Mouse (Mus musculus) layer of hippocampus, adult 8-10 months (tissue): ENCODE data around the gene Chsy1. TPM values are rescaled to one million over a fixed set of nuclear protein-coding genes. Genes with fewer than 3 reads are reported as not detected.
"Not testable (repeated sequence)": the region's sequence is repeated elsewhere in the genome, so short reads cannot be mapped to it uniquely, and the experiment has no call there.

ENCODE experiments used
- DNase-seq, 2 experiments: peaks; one replicate each; pipeline ENCODE4 v3.0.0; 2022; ENCODE audit warnings: low spot score in 2 of 2
- total RNA-seq, 4 experiments: library from RNA; stranded (reverse); gene quantifications; 2 replicates each; pipeline ENCODE4 v1.2.4; 2022

Gene Chsy1
- total RNA-seq, 4 experiments from 2014 or later: 15.4 to 17.4 (median 17.3) TPM

GRCm38 (mm10) chr7:66175738-66176137 lies 66.4 kb downstream of the Chsy1 start:
- DNase-seq: no peak

GRCm38 (mm10) chr7:66176256-66176655 lies 66.9 kb downstream of the Chsy1 start:
- DNase-seq: no peak

- no peak for DNase-seq
Measured at GRCm38 (mm10) chr7:66176929-66177328, 67.6 kb downstream of the Chsy1 start.

DNA sequence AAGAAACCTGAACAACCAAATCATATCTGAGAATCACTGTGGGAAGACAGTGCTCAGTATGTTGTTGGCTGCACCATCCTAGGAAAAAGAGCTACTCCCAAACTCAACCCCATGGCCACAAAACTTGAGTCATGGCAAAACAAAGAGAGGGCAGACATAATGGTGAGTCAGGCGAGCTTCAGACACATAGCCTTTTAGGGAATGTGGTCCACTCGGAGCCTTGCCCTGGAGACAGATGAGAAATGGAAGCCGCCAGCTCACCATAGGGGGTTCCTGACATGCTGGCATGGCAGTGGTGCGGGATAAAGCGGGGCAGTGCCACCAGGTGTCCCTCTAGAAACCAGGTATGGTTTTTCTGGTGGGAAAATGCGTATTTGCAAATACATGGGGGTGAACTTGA lies 68.8 kb downstream of the Chsy1 start:
- DNase-seq: no peak

DNA sequence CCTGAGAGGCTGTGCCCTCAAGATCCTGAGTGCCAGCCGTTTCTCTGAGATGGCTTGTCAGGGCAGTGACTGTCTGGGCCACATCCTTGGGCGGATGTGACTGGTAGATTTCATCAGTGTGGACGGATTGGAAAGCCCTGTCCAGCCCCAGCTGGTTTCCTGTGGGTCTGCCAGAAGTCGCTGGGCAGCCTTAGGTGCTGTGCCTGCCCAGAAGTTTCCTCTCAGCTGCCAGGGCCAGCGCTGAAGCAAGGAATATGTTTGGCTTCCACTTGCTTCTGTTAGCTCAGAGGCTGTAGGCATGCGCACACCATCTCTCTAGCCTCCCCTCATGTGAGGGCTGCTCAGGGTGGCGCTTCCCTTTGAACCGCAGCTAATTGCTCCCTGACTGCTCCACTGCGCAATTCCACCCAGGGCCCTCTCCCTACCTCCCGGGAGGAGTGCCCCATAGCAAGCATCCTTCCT lies 69.8 kb downstream of the Chsy1 start:
- peak; percentile 46 to 50 for DNase-seq

- no peak for DNase-seq
Measured at GRCm38 (mm10) chr7:66179711-66180110, 70.4 kb downstream of the Chsy1 start.

GRCm38 (mm10) chr7:66180260-66180659 lies 70.9 kb downstream of the Chsy1 start:
- DNase-seq: no peak

DNA sequence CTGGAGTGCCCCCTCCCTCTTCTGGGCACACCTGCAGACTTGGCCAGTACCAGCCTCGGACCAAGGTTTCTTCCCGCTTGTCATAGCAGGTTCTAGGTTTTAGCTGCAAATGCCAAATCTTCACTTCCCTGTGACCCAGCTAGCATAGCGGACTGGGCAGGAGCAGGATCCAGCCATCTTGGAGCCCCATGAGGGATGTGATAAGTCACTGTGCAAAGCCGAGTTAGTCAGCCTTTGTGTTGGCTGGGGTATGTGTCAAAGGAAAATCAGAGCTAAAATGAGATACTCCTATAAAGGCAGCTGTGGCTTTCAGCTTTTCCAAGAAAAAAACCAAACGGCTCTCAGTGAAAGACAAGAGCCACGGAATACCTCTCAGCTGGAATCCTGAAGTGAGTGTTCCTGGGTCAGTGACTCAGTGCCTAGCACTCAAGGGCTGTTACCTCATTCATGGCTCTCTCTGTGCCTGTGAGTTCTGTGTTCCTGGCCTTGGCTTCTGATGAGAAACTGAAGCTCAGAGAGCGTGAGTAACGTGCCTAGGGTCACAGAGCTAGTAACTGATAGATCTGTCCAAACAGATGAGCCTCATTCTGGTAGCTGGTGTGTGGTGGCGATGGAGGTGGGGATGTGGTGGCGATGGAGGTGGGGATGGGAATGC lies 71.5 kb downstream of the Chsy1 start:
- no peak for DNase-seq

DNA sequence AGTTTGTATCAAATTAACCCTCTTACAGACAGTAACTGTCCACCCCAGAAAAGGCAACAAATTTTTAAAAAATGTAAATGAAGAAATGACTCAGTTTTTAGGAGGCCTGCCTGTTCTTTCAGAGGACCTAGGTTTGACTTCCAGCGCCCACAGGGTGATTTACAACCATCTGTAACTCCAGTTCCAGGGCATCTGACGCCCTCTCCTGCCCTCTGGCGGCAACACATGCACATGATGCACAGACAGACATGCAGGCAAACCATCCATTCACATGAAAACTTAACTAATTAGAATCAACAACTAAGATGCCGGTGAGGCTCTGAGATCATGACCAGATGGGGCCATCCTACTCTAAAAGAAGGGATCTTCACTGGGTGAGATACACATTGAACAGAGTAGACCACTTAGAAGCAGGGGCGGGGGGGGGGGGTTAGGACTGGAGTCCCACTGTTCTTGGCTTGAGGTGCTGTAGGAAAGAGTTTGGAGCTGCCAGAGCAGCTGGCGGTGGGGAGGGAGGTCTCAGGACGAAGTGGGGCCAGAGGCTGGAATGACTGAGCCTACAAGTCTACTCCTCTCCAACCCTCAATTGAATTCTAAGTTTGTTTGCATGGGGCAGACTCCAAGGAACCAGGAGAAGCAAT lies 72.9 kb downstream of the Chsy1 start:
- DNase-seq: no peak

DNA sequence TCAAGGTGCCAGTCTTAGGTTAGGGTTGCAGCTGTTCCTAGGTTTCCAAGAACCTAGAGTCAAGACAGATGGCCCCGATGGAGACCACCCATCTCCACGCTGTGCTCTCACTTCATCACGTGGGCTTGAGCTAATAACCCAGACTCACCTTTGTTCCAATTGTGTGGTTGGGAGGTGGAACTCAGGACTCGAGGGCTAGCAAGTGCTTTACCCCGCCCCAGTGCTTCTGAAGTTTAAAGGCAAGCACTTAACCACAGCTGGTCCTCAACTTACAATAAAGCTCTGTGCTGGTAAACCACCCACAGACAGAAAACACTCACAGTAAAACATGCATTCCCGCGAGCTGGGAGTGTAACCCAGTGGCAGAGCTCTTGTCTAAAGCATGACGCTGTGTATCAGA lies 74.1 kb downstream of the Chsy1 start:
- no peak for DNase-seq

DNA sequence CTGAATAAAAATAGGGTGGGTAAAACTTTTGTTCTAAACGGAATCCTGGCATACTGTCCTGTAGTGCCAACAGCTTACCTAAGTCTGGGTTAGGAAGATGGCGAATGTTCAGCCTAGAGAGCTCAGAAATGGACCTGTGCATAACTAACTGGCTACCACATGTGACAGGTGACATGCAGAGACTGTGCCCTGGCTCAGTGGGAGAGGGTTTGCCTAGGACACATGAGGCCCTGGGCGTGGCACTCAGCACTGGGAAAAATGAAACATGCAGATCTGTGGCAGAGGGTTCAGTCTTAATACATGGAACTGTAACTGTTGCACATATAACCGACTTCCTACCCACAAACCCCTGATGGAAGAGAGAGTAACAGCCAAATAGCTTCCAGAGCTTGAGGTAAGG lies 74.7 kb downstream of the Chsy1 start:
- no peak for DNase-seq

- DNase-seq: no peak
Measured at GRCm38 (mm10) chr7:66185370-66185769, 76.1 kb downstream of the Chsy1 start.

GRCm38 (mm10) chr7:66187581-66188231 lies 78.4 kb downstream of the Chsy1 start:
- no peak for DNase-seq

DNA sequence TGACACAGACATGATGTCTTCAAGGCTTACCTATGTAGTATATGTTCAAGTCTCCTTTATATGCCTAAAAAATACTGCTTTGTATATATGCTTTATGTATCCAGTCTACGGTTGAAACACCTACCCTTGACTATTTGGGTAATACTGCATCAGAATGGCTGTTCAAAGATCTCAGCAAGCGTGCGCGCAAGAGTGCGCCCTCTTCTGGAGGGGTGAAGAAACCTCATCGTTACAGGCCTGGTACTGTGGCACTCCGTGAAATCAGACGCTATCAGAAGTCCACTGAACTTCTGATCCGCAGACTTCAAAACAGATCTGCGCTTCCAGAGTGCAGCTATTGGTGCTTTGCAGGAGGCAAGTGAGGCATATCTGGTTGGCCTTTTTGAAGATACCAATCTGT lies 81.1 kb downstream of the Chsy1 start:
- not testable (repeated sequence) for DNase-seq

GRCm38 (mm10) chr7:66194511-66194910 lies 85.2 kb downstream of the Chsy1 start:
- DNase-seq: no peak

DNA sequence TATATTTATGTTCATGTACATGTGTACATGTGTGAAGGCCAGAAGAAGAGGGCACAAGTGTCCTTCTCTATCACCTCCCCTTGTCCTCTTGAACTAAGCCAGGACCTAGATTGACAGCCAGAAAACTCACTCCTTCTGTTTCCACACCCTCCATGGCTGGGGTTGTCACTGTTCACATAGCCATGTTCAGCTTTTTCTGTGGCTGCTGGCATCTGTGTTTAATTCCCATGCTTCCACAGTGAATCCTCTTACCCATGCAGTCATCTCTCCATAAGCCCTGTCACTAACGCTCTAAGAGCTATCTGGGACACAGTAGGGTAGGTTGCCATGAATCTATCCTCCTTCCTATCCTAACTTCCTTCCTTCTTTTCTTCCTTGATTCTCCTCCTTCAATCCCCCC lies 86.6 kb downstream of the Chsy1 start:
- DNase-seq: no peak

GRCm38 (mm10) chr7:66196609-66197445 lies 87.5 kb downstream of the Chsy1 start:
- DNase-seq: no peak

GRCm38 (mm10) chr7:66198416-66198815 lies 89.1 kb downstream of the Chsy1 start:
- DNase-seq: no peak

GRCm38 (mm10) chr7:66199391-66199831 lies 90.1 kb downstream of the Chsy1 start:
- peak in 1 of 2 experiments; percentile 25 for DNase-seq

DNA sequence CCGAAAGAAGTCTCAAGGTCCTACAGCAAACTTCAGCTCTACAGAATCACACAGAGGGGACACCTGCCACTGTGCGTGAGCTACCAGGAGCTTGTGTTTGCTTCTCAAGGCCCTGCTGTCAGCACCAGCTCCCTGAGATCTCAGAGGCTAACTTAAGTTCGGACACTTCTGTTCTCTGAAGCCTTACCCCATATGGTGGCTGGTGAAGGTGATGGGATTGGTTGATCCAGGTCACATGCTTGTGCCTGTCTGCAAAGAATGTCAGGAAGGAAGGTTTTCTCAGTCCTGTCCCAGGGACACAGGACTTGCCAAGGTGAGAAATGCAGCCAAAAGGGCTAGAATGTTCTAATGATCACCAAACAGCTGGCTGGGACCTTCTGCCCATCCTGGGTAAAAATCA lies 91.1 kb downstream of the Chsy1 start:
- DNase-seq: no peak

DNA sequence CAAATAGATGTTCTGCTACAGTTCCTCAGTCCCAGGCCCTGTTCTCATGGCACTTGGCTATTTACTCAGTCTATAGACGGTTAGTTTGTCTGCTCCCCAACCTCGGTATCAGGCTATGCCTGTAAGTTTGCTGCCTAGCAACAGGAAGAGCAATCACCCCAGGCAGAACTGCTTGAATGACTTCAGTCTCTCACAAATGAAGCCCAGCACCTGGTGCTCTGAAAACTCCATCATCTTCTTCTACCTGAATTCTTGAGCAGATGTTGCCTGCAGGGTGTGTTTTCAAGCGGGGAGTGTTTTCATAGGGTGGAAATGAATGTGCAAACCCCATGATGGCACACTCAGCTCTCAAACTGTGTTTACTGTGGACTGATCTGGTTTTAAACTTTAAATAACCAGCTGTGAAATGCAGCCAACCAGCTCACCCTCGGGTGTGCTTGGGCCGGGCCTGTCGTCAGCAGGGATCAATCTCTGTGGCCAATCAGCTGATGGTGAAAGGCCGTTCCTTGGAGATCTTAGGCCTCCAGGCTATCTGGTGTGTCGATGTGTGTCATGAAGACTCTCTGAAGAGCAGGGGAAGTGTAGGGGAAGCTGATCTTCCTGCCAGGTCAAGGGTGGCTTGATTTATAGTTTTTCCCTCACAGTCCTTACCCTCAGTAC lies 91.6 kb downstream of the Chsy1 start:
- DNase-seq: no peak
